Mouse (Mus musculus): ENCODE data around the gene Gm3558. TPM values are rescaled to one million over a fixed set of nuclear protein-coding genes. Genes with fewer than 3 reads are reported as not detected.
"Not testable (repeated sequence)": the region's sequence is repeated elsewhere in the genome, so short reads cannot be mapped to it uniquely, and the experiment has no call there.

Gm3558 gene
- 1 to 10 TPM; 3.2 to 4.7 TPM for total RNA-seq (2021)
- long read RNA-seq, experiment 1, partial matches to known transcripts: 2 of 12 reads
- long read RNA-seq, experiment 1, other reads (novel, unspliced or antisense): 9 of 12 reads
- long read RNA-seq, experiment 2, partial matches to known transcripts: 0 of 5 reads
- long read RNA-seq, experiment 2, other reads (novel, unspliced or antisense): 5 of 5 reads

- DNase-seq (ENCODE audit: low spot score in 2 of 2): not testable (repeated sequence)
Measured at GRCm38 (mm10) chr14:7568382-7568781, at the start of gene Gm3558. Gene Gm3558 (minus strand): TSS chr14:7568566.

GRCm38 (mm10) chr14:7595492-7595891 lies 27.1 kb upstream of the Gm3558 start, which contains the start of gene Gm10338:
Gene Gm10338 (minus strand): TSS chr14:7595592.
- not testable (repeated sequence) for DNase-seq (ENCODE audit: low spot score in 2 of 2)

DNA sequence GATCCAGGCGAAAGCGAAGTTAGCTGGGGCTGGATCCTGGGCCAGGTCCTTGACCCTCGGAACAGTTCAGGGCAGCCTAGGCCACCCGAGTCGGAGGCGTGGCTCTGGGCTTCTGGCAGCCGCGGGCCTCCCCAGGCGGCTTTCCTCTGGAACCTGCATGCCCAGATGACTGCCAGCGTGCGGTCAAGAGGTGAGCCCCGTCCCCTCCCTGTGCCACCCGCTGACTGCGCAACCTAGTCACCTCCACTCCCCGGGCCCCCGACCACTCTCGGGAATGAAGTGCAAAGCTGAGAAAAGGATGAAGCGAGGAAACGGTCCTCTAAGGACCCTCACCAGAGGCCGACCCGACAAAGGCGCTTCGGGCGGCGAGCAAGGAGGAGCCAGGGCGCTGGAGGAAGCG lies 476 bp downstream of the Gm3558 start:
- not testable (repeated sequence) for DNase-seq (ENCODE audit: low spot score in 2 of 2)

GRCm38 (mm10) chr14:7567266-7567665 lies 1.1 kb downstream of the Gm3558 start:
- DNase-seq (ENCODE audit: low spot score in 2 of 2): peak in 1 of 2 experiments; percentile 2

Other genes starting within 250 kb of the Gm3558 start
- not detected for gene Gm5797, start 236.2 kb downstream of the Gm3558 start, total RNA-seq (2021)
- gene Gm8374, start 203.4 kb downstream of the Gm3558 start, total RNA-seq (2021): not detected
- not detected for gene Gm3755, start 117.6 kb downstream of the Gm3558 start, total RNA-seq (2021)
- under 1 TPM in 1 of 2 experiments, not detected in 1; 0.95 TPM for gene Gm3752, start 84.8 kb downstream of the Gm3558 start, total RNA-seq (2021)
- not detected for gene Gm10338, start 27.0 kb upstream of the Gm3558 start, total RNA-seq (2021)
- not detected for gene Gm10128, start 75.4 kb upstream of the Gm3558 start, total RNA-seq (2021)
- gene Gm26661, start 223.0 kb upstream of the Gm3558 start, total RNA-seq (2021): not detected
- 10 to 100 TPM; 47.4 to 50.6 TPM for gene Flnb, start 249.4 kb upstream of the Gm3558 start, total RNA-seq (2021)

Measured in left cerebral cortex, adult 18-20 months (tissue).